Mouse (Mus musculus): ENCODE results near the gene Ndufa7.
"Not testable (repeated sequence)": the region's sequence is repeated elsewhere in the genome, so short reads cannot be mapped to it uniquely, and the experiment has no call there.

The Ndufa7 gene

DNA sequence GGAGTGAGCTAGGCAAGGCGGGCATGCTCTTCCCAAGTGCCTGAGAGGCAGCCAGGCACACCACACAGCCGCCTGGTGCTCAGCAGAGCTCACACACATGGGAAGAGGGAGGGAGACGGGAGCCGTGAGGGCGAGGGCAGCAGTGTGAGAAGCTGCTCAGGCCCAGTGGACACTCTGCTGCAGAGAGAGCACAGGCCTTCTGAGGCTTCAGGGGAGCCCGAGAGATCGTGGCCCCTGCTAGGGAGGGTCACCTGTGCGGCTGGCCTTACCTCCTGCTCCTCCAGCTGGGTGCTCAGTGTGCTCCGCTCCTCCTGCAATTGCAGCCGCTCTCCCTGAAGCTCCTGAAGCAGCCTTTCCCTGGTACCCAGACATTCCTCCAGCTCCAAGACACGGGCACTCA, 59.9 kb downstream of the Ndufa7 start:
- not testable (repeated sequence) for DNase-seq

DNA sequence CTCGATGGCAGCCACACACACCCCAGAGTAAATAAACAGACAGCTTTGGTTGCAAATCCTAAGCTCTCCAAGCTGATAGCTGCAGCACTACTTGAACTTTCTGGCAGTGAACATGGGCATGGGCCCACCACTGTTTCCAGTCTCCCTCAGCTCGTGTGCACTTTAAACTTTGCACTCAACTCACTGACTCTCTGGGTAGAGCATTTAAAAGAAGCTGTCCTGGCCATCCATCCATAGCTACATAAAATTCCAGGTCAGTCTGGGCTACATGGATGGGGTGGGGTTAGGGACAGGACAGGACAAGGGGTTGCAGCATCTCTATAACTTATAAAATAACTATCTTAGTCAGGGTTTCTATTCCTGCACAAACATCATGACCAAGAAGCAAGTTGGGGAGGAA, 63.4 kb downstream of the Ndufa7 start:
- DNase-seq, result not testable (repeated sequence)

Data from right cerebral cortex, postnatal 25 days (tissue).